Mouse (Mus musculus) right cerebral cortex, adult 2 months (tissue): Measurements from ENCODE around the gene Fam89a.
A peak's percentile ranks its signal among the peaks of the same experiment; 100 is the strongest.

Experiments used
- DNase-seq, 2 experiments: peaks; one replicate each; pipeline ENCODE4 v3.0.0; 2021 to 2022; ENCODE audit warnings: low spot score in 2 of 2

Gene Fam89a

DNA sequence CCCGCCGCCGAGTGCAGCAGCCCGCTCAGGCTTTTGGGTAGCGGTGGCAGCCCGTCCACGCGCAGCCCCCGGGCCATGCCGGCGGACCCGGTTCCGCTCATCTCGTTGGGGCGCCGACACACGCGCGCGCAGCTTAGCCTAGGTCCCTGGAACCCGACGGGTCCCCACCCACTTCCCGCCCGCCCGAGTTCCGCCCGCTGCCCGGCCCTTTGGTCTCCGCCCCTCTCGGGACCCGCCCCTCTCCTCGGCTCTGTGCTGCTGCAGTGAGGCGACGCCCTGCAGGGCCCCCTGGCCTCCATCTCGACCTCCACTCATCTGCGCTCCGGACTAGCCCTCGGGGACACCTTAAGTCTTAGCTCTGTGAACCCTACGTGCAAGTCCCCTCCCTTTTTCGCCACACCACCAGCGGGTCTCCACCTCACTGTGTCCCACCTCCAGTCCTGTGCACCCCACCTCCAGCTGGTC is at the start of gene Fam89a:
TSS of gene Fam89a (minus strand) at position 124 of the 465 bp plus-strand sequence.
- DNase-seq, result no peak

- DNase-seq, result no peak
Observed at GRCm38 (mm10) chr8:124800542-124800941, 48.9 kb upstream of the Fam89a start.

- DNase-seq, result no peak
Observed at GRCm38 (mm10) chr8:124795781-124796488, 44.3 kb upstream of the Fam89a start.

DNA sequence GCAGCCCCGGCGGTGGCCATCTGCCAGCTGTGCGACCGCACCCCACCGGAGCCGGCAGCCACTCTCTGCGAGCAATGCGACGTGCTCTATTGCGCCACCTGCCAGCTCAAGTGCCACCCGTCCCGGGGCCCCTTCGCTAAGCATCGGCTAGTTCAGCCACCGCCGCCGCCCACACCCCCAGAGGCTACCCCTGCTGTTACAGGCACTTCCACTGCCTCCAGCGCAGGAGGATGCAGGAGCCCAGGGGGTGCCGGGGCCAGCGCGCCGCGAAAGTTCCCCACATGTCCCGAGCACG is 42.8 kb upstream of the Fam89a start:
- peak; percentile 74 to 83 for DNase-seq

DNA sequence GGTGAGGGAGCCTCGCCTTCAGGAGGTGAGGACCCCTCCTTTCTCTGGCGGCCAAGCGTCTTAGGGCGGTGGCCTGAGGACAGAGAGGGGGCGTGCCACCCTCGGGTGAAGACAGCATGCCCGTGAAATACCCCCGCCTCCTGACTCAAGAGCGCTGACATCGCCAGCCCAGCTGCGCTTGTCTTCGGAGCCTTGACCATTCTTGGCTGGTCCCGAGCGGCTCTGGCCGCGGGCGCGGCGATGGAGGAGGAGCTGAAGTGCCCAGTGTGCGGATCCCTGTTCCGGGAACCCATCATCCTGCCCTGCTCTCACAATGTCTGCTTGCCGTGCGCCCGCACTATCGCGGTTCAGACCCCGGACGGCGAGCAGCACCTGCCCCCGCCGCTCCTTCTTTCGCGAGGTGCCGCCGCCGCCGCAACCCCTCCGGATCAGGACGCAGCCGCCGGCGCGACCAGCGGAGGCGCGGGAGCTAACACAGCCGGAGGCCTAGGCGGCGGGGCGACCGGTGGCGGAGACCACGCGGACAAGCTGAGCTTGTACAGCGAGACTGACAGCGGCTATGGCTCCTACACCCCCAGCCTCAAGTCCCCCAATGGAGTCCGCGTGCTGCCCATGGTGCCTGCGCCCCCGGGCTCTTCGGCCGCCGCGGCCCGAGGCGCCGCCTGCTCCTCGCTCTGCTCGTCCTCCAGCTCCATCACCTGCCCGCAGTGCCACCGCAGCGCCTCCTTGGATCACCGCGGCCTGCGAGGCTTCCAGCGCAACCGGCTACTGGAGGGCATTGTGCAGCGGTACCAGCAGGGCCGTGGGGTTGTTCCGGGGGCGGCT is 42.2 kb upstream of the Fam89a start:
- peak in 1 of 2 experiments; percentile 27 for DNase-seq

DNA sequence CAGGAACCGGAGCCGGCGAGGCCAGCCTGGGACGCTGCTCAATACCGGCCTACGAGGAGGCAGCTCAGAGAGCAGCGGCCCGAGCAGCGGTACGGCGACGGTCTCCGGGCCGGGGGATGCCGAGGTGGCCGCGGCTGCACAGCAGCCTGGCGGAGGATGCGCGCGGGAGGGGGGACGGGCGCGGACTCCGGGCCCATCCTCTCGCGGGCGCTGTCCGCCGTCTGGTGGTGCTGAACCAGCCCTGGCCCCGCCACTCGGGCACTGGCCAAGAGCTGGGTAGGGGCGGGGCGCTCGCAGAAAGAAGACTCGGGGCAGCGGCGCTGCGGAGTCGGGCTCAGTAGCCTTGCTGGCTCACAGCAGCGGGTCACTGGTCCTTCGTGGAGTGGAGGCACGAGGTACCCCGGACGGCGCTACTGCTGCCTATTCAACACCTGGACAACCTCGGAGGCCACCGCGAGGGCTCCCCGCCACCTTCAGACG is 41.6 kb upstream of the Fam89a start:
- DNase-seq, result peak; percentile 63 to 64

- DNase-seq, result peak; percentile 33 to 42
Observed at GRCm38 (mm10) chr8:124792708-124793107, 41.1 kb upstream of the Fam89a start, which contains the start of gene Trim67. Gene Trim67 (plus strand): TSS chr8:124793092.

- DNase-seq, result peak; percentile 48 to 69
Observed at GRCm38 (mm10) chr8:124792186-124792585, 40.6 kb upstream of the Fam89a start.

GRCm38 (mm10) chr8:124791751-124792150 is 40.1 kb upstream of the Fam89a start:
- no peak for DNase-seq

GRCm38 (mm10) chr8:124790676-124791075 is 39.0 kb upstream of the Fam89a start:
- no peak for DNase-seq

DNA sequence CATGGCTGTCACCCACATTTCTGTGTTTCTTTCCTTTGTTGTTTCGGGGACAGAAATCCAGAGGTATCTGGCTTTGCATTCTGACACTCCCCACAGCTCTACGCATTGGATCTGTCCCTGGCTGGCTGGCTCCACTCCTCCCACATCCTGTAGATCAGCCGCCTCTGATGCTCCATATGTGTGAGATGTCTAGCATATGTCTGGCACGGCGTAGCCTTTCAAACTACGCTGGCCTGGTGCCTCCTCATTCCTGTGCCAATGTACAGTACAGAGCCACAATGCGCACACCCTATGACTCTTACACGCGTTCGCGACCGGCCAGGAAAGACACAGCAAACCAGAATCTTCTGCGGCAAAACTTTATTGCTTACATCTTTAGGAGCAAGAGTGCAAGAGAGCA is 33.0 kb upstream of the Fam89a start:
- DNase-seq, result peak; percentile 65 to 77

DNA sequence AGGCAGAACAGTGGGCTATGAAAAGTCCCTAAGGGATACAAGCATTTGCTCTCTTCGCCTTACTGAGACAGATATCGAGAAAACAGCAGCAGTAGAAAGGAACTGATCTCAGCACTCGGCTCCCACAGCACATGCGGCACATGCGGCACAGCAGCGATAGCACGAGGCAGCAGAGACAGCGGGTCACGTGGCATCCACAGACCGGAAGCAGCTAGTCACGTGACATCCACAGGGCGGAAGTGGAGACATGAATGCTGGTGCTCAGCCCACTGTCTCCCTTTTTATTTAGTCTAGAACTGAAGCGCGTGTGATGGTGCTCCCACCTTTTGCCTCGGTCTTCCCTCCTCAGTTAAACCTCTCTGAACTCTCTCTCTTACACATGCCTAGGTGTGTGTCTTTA is 31.6 kb upstream of the Fam89a start:
- no peak for DNase-seq

- DNase-seq, result no peak
Observed at GRCm38 (mm10) chr8:124782431-124782830, 30.8 kb upstream of the Fam89a start.

GRCm38 (mm10) chr8:124780236-124780635 is 28.6 kb upstream of the Fam89a start:
- no peak for DNase-seq

- peak; percentile 68 to 86 for DNase-seq
Observed at GRCm38 (mm10) chr8:124775695-124776094, 24.1 kb upstream of the Fam89a start.

- no peak for DNase-seq
Observed at GRCm38 (mm10) chr8:124772389-124772788, 20.8 kb upstream of the Fam89a start.

- no peak for DNase-seq
Observed at GRCm38 (mm10) chr8:124763061-124763460, 11.4 kb upstream of the Fam89a start.

DNA sequence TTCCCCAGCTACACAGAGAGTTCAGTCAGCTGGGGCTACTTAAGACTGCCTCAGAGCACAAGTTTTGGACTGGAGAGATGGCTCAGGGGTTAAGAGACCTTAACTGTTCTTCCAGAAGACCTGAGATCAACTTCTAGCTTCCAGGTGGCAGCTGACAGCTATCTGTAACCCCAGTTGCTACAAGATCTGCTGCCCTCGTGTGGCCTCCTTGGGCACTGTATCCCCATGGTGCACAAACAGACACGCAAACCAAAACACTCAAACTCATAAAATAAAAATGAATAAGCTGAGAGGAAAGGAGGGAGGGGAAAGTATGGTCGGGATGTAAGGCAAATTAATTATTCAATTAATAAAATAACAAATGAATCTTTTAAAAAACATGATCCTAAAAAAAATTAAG is 6.9 kb upstream of the Fam89a start:
- DNase-seq, result no peak

DNA sequence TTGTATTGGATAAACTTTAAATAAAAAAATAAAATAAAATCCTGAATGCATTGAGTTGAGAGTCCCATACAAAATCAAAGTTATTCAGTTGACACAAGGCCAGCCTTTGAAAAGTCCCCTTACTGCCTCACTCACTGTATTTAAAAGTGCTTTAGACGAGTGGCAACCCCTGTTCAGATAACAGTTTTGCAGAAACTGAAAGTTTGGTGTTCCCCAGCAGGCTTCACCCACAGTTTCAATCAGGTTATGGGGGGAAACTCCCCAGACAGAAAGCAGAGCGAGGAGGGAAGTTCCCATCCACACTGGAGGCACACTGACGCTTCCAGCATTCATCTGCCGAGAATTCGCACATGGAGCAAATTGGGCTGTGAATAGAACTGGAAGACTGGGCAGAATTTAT is 5.0 kb upstream of the Fam89a start:
- DNase-seq, result no peak

DNA sequence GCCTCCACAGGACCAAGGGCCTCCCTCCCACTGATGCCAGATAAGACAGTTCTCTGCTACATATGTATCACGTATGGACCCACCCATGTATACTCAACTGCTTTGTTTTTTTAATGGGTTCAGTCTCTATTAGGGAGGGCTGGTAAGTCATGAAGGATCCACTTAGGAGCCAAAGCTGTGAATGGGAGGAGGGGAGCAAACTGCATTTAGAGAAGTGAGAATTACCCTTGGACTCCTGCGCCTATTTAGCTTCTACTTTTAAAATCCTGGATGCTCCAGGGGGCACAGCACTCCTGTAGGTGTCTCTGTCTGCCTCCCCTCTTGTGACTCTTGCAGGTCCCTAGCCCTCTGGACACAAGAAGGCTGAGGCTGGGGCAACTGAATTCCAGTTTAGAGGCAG is 4.5 kb upstream of the Fam89a start:
- no peak for DNase-seq

DNA sequence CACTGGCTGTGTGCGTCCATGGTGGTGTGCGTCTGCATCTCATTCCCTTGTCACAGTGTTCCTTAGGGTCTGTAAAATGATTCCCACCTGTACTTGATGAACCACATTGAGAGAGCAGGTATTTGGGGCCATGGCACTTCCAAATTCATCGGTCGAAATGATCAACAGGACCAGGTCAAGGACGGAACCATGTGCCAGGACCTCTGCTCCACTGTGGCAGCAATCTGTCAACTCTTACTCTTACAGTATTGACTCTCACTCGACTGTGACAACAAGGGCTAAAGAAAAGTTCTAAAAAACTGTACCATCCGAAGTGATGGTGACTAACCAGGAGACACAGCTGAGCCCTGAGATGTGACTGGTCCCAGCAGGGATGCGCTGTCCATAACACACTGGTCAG is 3.8 kb upstream of the Fam89a start:
- DNase-seq, result no peak

- DNase-seq, result no peak
Observed at GRCm38 (mm10) chr8:124754792-124755190, 3.2 kb upstream of the Fam89a start.
